ENCODE assay signal across 9 mouse cellular contexts in genomic region chr15:7213683-7214082, GRCm38 (mm10).
DNase-seq lines count a peak whose midpoint lies in the region.
"Had no signal": no experiment of that assay in that cellular context is flagged by ENCODE, and none has a peak within 500 bp of the region (broad histone marks: within the 10 kb centered on the region; RNA-seq: fewer than 3 reads in every experiment).

No protein-coding gene starts in this region.

- DNase-seq in left cerebral cortex, postnatal 4 days = peak; percentile 37
- DNase-seq in left cerebral cortex, adult 8-10 months (ENCODE audit: low spot score in 2 of 2) = no peak
- peak; percentile 31 for DNase-seq in adrenal gland, adult 8-10 months
- peak; percentile 40 for DNase-seq in heart, adult 8-10 months (ENCODE audit: low spot score)
- peak; percentile 83 for DNase-seq in lung, postnatal 14 days
- no peak for DNase-seq in layer of hippocampus, postnatal 25 days (ENCODE audit: extremely low spot score in 1 of 2, low spot score in 1 of 2)
- DNase-seq in layer of hippocampus, postnatal 36 days = no peak
- DNase-seq in frontal cortex, adult 2 months (ENCODE audit: extremely low spot score in 1 of 2, low spot score in 1 of 2) = no peak
- DNase-seq: cerebellum, adult 2 months had no signal

- intact Hi-C loops in left cerebral cortex, postnatal 4 days (cut with DNase I) = no loop called here

Comparison
In these comparisons a context has a peak if more than half of its experiments do, and no peak if none do; other contexts are left out.
1. DNase-seq: peak in left cerebral cortex, postnatal 4 days (single experiment), adrenal gland, adult 8-10 months (single experiment), heart, adult 8-10 months (single experiment) and lung, postnatal 14 days (single experiment); none in left cerebral cortex, adult 8-10 months (0 of 2), layer of hippocampus, postnatal 25 days (0 of 2), layer of hippocampus, postnatal 36 days (0 of 2) and frontal cortex, adult 2 months (0 of 2).